Mouse (Mus musculus) hindbrain, embryonic 14.5 days (tissue): ENCODE results near the gene Junb. TPM values are rescaled to one million over a fixed set of nuclear protein-coding genes. Genes with fewer than 3 reads are reported as not detected.

ENCODE experiments used
- ATAC-seq: fragments of 200-750 bp; cut with Nextera tagmentation; 2 replicates; pipeline ENCODE4 v1.8.0; 2017; ENCODE audit warnings: moderate number of reproducible peaks, mild to moderate bottlenecking, moderate TSS enrichment, moderate library complexity; ENCODE audit not compliant: low FRiP score
- DNase-seq: peaks from one replicate; pipeline ENCODE4 v3.0.0-alpha.2; 2015; ENCODE audit warnings: low spot score
- H3K27ac ChIP-seq: fragments of 300-500 bp; sonication (generic); 2 replicates; pipeline ENCODE4 v1.5.1; 2014; ENCODE audit warnings: mild to moderate bottlenecking, moderate library complexity
- H3K27me3 ChIP-seq: fragments of 300-500 bp; sonication (generic); 2 replicates; pipeline ENCODE4 v1.6.1; 2014; ENCODE audit warnings: mild to moderate bottlenecking, low read length, mixed read lengths; ENCODE audit not compliant: control insufficient read depth, insufficient read depth
- H3K36me3 ChIP-seq: fragments of 300-500 bp; sonication (generic); replicated peaks from 2 replicates; pipeline ENCODE4 v1.6.1; 2014; ENCODE audit not compliant: control insufficient read depth, insufficient read depth
- H3K4me1 ChIP-seq: fragments of 300-500 bp; sonication (generic); replicated peaks from 2 replicates; pipeline ENCODE4 v1.6.1; 2014; ENCODE audit warnings: antibody characterized with exemption, low read length, mixed read lengths; ENCODE audit not compliant: control insufficient read depth, insufficient read depth
- H3K4me2 ChIP-seq: fragments of 300-500 bp; sonication (generic); replicated peaks from 2 replicates; pipeline ENCODE4 v1.6.1; 2014; ENCODE audit warnings: mild to moderate bottlenecking, moderate library complexity
- H3K4me3 ChIP-seq: fragments of 300-500 bp; sonication (generic); replicated peaks from 2 replicates; pipeline ENCODE4 v1.5.1; 2014; ENCODE audit warnings: mild to moderate bottlenecking, low read length
- H3K9ac ChIP-seq: fragments of 300-500 bp; sonication (generic); 2 replicates; pipeline ENCODE4 v1.6.1; 2014
- H3K9me3 ChIP-seq: fragments of 300-500 bp; sonication (generic); 2 replicates; pipeline ENCODE4 v1.6.1; 2016; ENCODE audit warnings: low read length; ENCODE audit not compliant: control insufficient read depth
- WGBS: fragments of 180-500 bp; shearing (Covaris S2); extraction: QIAGEN DNeasy Blood & Tissue Kit; methylation state at CpG from one replicate; pipeline ENCODE4 v1.1.7; 2014; 5-methylcytosine and 5-hydroxymethylcytosine counted together
- polyA plus RNA-seq: library from polyadenylated mRNA; unstranded; fragments of >200 nt; fragmentation: Nextera tagmentation; extraction: Ambion mirVana; gene quantifications from 2 replicates; pipeline ENCODE4 v1.2.1, GENCODE M21; 2014

The Junb gene
- polyA plus RNA-seq, 1 experiment from 2014 or later: 6.2 TPM

- Histone ChIP-seq H3K9ac (peak overlapping the region; percentile 93), H3K4me3 (peak overlapping the region; percentile 60), H3K36me3 (peaks cover 31% of the 10 kb centered on the region), H3K4me2 (peak overlapping the region; percentile 90), H3K9me3 (no peaks in the 10 kb centered on the region), H3K27me3 (no peaks in the 10 kb centered on the region), H3K4me1 (peaks cover 28% of the 10 kb centered on the region), H3K27ac (peak overlapping the region; percentile 73)
- ATAC-seq (no peak), DNase-seq (no peak)
- WGBS: 16% methylated on average over 2 of the region's 2 CpGs
These were observed 9.9 kb downstream of the Junb start for GRCm38 (mm10) chr8:84968650-84969049.

- no peak overlapping the region for H3K4me3 ChIP-seq
- WGBS: 89% methylated on average over 13 of the region's 13 CpGs
- H3K4me2 ChIP-seq: peak overlapping the region; percentile 90; the same call in 1 of the 2 replicates
- H3K4me1 ChIP-seq: peaks cover 28% of the 10 kb centered on the region
- no peaks in the 10 kb centered on the region for H3K9me3 ChIP-seq
- H3K9ac ChIP-seq: no peak overlapping the region
- no peak for DNase-seq
- H3K27me3 ChIP-seq: no peaks in the 10 kb centered on the region
- ATAC-seq: no peak
- H3K27ac ChIP-seq: no peak overlapping the region
- peaks cover 23% of the 10 kb centered on the region for H3K36me3 ChIP-seq
These were observed 10.8 kb downstream of the Junb start for GRCm38 (mm10) chr8:84967532-84968304.

GRCm38 (mm10) chr8:84966603-84967002 is 11.9 kb downstream of the Junb start:
- H3K36me3 ChIP-seq: peaks cover 13% of the 10 kb centered on the region
- H3K27me3 ChIP-seq: no peaks in the 10 kb centered on the region
- peaks cover 28% of the 10 kb centered on the region for H3K4me1 ChIP-seq
- 0 out of 2 replicates have a peak overlapping the region, but pooled peaks have one; percentile 69 for H3K27ac ChIP-seq
- DNase-seq (no peak), ATAC-seq (no peak)
- H3K9me3 ChIP-seq: no peaks in the 10 kb centered on the region
- H3K4me2 ChIP-seq: 0 out of 2 replicates have a peak overlapping the region, but pooled peaks have one; percentile 95
- WGBS: 67% methylated on average over 3 of the region's 3 CpGs
- peak overlapping the region; percentile 62 for H3K4me3 ChIP-seq
- H3K9ac ChIP-seq: no peak overlapping the region

- DNase-seq: peak; percentile 95
- peak overlapping the region; percentile 69 for H3K27ac ChIP-seq
- H3K9ac ChIP-seq: peak overlapping the region; percentile 74
- peak overlapping the region; percentile 62 for H3K4me3 ChIP-seq
- peaks cover 12% of the 10 kb centered on the region for H3K36me3 ChIP-seq
- H3K4me1 ChIP-seq: peaks cover 23% of the 10 kb centered on the region
- WGBS: under 1% methylated on average over 41 of the region's 41 CpGs
- H3K9me3 ChIP-seq: no peaks in the 10 kb centered on the region
- H3K27me3 ChIP-seq: no peaks in the 10 kb centered on the region
- ATAC-seq: peak; percentile 81
- peak overlapping the region; percentile 95 for H3K4me2 ChIP-seq
These were observed 12.7 kb downstream of the Junb start for GRCm38 (mm10) chr8:84965731-84966291.

- no peaks in the 10 kb centered on the region for H3K27me3 ChIP-seq
- 92% methylated on average over 4 of the region's 4 CpGs for WGBS
- H3K9ac ChIP-seq: no peak overlapping the region
- H3K4me3 ChIP-seq: no peak overlapping the region
- no peaks in the 10 kb centered on the region for H3K9me3 ChIP-seq
- H3K27ac ChIP-seq: no peak overlapping the region
- ATAC-seq (no peak), DNase-seq (no peak)
- H3K36me3 ChIP-seq: peaks cover 15% of the 10 kb centered on the region; the same call in 1 of the 2 replicates
- no peak overlapping the region for H3K4me2 ChIP-seq
- H3K4me1 ChIP-seq: peaks cover 18% of the 10 kb centered on the region
These were observed 14.6 kb downstream of the Junb start for GRCm38 (mm10) chr8:84963952-84964351.

GRCm38 (mm10) chr8:84959811-84960210 is 18.7 kb downstream of the Junb start:
- no peaks in the 10 kb centered on the region for H3K27me3 ChIP-seq
- no peak for ATAC-seq
- no peak overlapping the region for H3K27ac ChIP-seq
- H3K36me3 ChIP-seq: peaks cover 30% of the 10 kb centered on the region
- WGBS: 89% methylated on average over 7 of the region's 7 CpGs
- H3K9me3 ChIP-seq: no peaks in the 10 kb centered on the region
- H3K9ac ChIP-seq: no peak overlapping the region
- no peak for DNase-seq
- no peaks in the 10 kb centered on the region for H3K4me1 ChIP-seq
- H3K4me2 ChIP-seq: no peak overlapping the region
- no peak overlapping the region for H3K4me3 ChIP-seq

GRCm38 (mm10) chr8:84956768-84957167 is 21.8 kb downstream of the Junb start:
- H3K9me3 ChIP-seq: no peaks in the 10 kb centered on the region
- peaks cover 30% of the 10 kb centered on the region for H3K36me3 ChIP-seq
- H3K9ac ChIP-seq: no peak overlapping the region
- no peak overlapping the region for H3K4me3 ChIP-seq
- H3K4me1 ChIP-seq: no peaks in the 10 kb centered on the region
- peak; percentile 85 for DNase-seq
- 48% methylated on average over 2 of the region's 2 CpGs for WGBS
- 0 out of 2 replicates have a peak, but pooled peaks cover 7% of the 10 kb centered on the region for H3K27me3 ChIP-seq
- no peak overlapping the region for H3K4me2 ChIP-seq
- H3K27ac ChIP-seq: no peak overlapping the region
- no peak for ATAC-seq

- Histone ChIP-seq H3K27me3 (peaks cover 34% of the 10 kb centered on the region), H3K27ac (no peak overlapping the region), H3K9me3 (no peaks in the 10 kb centered on the region), H3K4me3 (no peak overlapping the region), H3K36me3 (peaks cover 7% of the 10 kb centered on the region), H3K4me1 (no peaks in the 10 kb centered on the region), H3K9ac (no peak overlapping the region), H3K4me2 (no peak overlapping the region)
- DNase-seq (no peak), ATAC-seq (no peak)
- 9% methylated on average over 18 of the region's 18 CpGs for WGBS
These were observed 25.8 kb downstream of the Junb start for GRCm38 (mm10) chr8:84952612-84953255.

- no peak overlapping the region for H3K4me3 ChIP-seq
- DNase-seq: no peak
- WGBS: 17% methylated on average over 12 of the region's 12 CpGs
- no peaks in the 10 kb centered on the region for H3K36me3 ChIP-seq
- H3K9me3 ChIP-seq: no peaks in the 10 kb centered on the region
- H3K27ac ChIP-seq: no peak overlapping the region
- no peak overlapping the region for H3K9ac ChIP-seq
- ATAC-seq: no peak
- peaks cover 16% of the 10 kb centered on the region for H3K4me1 ChIP-seq
- peaks cover 57% of the 10 kb centered on the region for H3K27me3 ChIP-seq
- H3K4me2 ChIP-seq: no peak overlapping the region
These were observed 28.8 kb downstream of the Junb start for GRCm38 (mm10) chr8:84949753-84950152.
